Mouse (Mus musculus): Measurements from ENCODE around the gene Dlg4. TPM values are rescaled to one million over a fixed set of nuclear protein-coding genes. Genes with fewer than 3 reads are reported as not detected.

The Dlg4 gene
- polyA plus RNA-seq, 1 experiment from 2014 or later = 9.3 TPM

- no peak for DNase-seq (ENCODE audit: low spot score)
- WGBS = 55% methylated on average over 2 of the region's 3 CpGs
Measured at GRCm38 (mm10) chr11:70077441-70077840, 60.7 kb downstream of the Dlg4 start.

GRCm38 (mm10) chr11:70079175-70079574 lies 62.4 kb downstream of the Dlg4 start:
- Histone ChIP-seq H3K9me3 (no peaks in the 10 kb centered on the region), H3K36me3 (no peaks in the 10 kb centered on the region), H3K4me1 (peaks cover 8% of the 10 kb centered on the region), H3K4me3 (no peak overlapping the region), H3K27ac (no peak overlapping the region), H3K27me3 (ENCODE audit: insufficient read depth, poor library complexity, severe bottlenecking) (0 out of 2 replicates have a peak, but pooled peaks cover under 1% of the 10 kb centered on the region)
- DNase-seq (ENCODE audit: low spot score) = no peak
- WGBS = 63% methylated on average over 6 of the region's 6 CpGs

More at GRCm38 (mm10) chr11:70077441-70077840, 60.7 kb downstream of the Dlg4 start:
- Histone ChIP-seq H3K9me3 (no peaks in the 10 kb centered on the region), H3K36me3 (no peaks in the 10 kb centered on the region), H3K4me3 (no peak overlapping the region), H3K4me1 (peaks cover 8% of the 10 kb centered on the region), H3K27me3 (ENCODE audit: insufficient read depth, poor library complexity, severe bottlenecking) (peaks cover 7% of the 10 kb centered on the region; the same call in 1 of the 2 replicates), H3K27ac (no peak overlapping the region)

DNA sequence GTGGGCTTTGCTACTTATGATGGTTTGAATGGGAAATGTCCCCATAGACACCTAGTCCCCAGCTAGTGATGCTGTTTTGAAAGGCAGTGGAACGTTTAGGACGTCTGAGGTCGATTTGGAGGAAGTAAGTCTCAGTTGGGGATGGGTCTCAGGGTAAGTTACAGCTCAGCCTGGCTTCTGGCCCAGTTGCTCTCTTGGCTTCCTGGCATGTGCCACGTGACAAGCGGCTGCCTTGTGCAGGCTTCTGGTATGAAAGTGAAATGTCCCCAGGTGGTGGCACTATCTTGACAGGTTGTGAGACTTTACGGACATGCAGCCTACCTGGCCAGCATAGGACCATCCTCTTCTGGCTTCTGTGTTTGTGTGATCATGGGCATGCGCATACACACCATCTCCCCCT lies 63.2 kb downstream of the Dlg4 start:
- Histone ChIP-seq H3K27me3 (ENCODE audit: insufficient read depth, poor library complexity, severe bottlenecking) (no peaks in the 10 kb centered on the region), H3K4me1 (peaks cover 2% of the 10 kb centered on the region), H3K36me3 (no peaks in the 10 kb centered on the region), H3K27ac (no peak overlapping the region), H3K4me3 (no peak overlapping the region), H3K9me3 (no peaks in the 10 kb centered on the region)
- no peak for DNase-seq (ENCODE audit: low spot score)
- WGBS = 81% methylated on average over 7 of the region's 7 CpGs

GRCm38 (mm10) chr11:70080803-70081590 lies 64.3 kb downstream of the Dlg4 start:
- no peaks in the 10 kb centered on the region for H3K9me3 ChIP-seq
- H3K4me3 ChIP-seq = no peak overlapping the region
- no peak overlapping the region for H3K27ac ChIP-seq
- H3K27me3 ChIP-seq (ENCODE audit: insufficient read depth, poor library complexity, severe bottlenecking) = no peaks in the 10 kb centered on the region
- 79% methylated on average over 15 of the region's 15 CpGs for WGBS
- no peaks in the 10 kb centered on the region for H3K36me3 ChIP-seq
- H3K4me1 ChIP-seq = no peaks in the 10 kb centered on the region
- DNase-seq (ENCODE audit: low spot score) = no peak

- WGBS = 76% methylated on average over 8 of the region's 8 CpGs
- Histone ChIP-seq H3K27me3 (ENCODE audit: insufficient read depth, poor library complexity, severe bottlenecking) (no peaks in the 10 kb centered on the region), H3K4me1 (no peaks in the 10 kb centered on the region), H3K27ac (no peak overlapping the region), H3K36me3 (no peaks in the 10 kb centered on the region), H3K4me3 (no peak overlapping the region), H3K9me3 (no peaks in the 10 kb centered on the region)
- DNase-seq (ENCODE audit: low spot score) = no peak
Measured at GRCm38 (mm10) chr11:70084563-70084962, 67.8 kb downstream of the Dlg4 start.

- no peaks in the 10 kb centered on the region; the same call in 1 of the 2 replicates for H3K4me1 ChIP-seq
- H3K36me3 ChIP-seq = no peaks in the 10 kb centered on the region
- DNase-seq (ENCODE audit: low spot score) = no peak
- 0 out of 2 replicates have a peak, but pooled peaks cover 4% of the 10 kb centered on the region for H3K27me3 ChIP-seq (ENCODE audit: insufficient read depth, poor library complexity, severe bottlenecking)
- WGBS = 76% methylated on average over 12 of the region's 12 CpGs
- H3K4me3 ChIP-seq = no peak within 1 kb of the TSS
- no peaks in the 10 kb centered on the region for H3K9me3 ChIP-seq
- H3K27ac ChIP-seq = no peak within 1 kb of the TSS
Measured at GRCm38 (mm10) chr11:70091986-70092783, 75.4 kb downstream of the Dlg4 start, which contains the start of gene Asgr2. TSS of gene Asgr2 (plus strand) at chr11:70092644.

MicroRNA genes within 50 kb of the gene (microRNA counts, 519-probe panel; counts per million panel counts)
- not detected for microRNA mmu-miR-324-3p
- 3,195 counts per million, percentile 14 among the panel's probes with 10 or more counts for microRNA mmu-miR-324-5p

Small RNA genes within 50 kb of the gene (microRNA-seq; reads per million reads assigned to microRNA genes)
- gene Gm44349 (not detected), gene Mir324 (2,292 reads per million, percentile 86 among the genes with 10 or more reads in this experiment)

Other genes starting within 250 kb of the Dlg4 start
- gene Chrnb1, start 221.0 kb upstream of the Dlg4 start, polyA plus RNA-seq (2016; fragmentation: Nextera tagmentation; extraction: Ambion mirVana) = 3.9 and 4.9 TPM in 2 replicates
- 0.97 and 1.1 TPM in 2 replicates for gene Fgf11, start 215.1 kb upstream of the Dlg4 start, polyA plus RNA-seq (2016; fragmentation: Nextera tagmentation; extraction: Ambion mirVana)
- gene Tmem102, start 211.3 kb upstream of the Dlg4 start, polyA plus RNA-seq (2016; fragmentation: Nextera tagmentation; extraction: Ambion mirVana) = 1.5 and 1.8 TPM in 2 replicates
- gene Gm39566, start 201.6 kb upstream of the Dlg4 start, polyA plus RNA-seq (2016; fragmentation: Nextera tagmentation; extraction: Ambion mirVana) = not detected in 2 replicates
- 0.08 TPM in 1 of 2 replicates, not detected in the other for gene Spem2, start 198.5 kb upstream of the Dlg4 start, polyA plus RNA-seq (2016; fragmentation: Nextera tagmentation; extraction: Ambion mirVana)
- gene Spem1, start 194.8 kb upstream of the Dlg4 start, polyA plus RNA-seq (2016; fragmentation: Nextera tagmentation; extraction: Ambion mirVana) = not detected in 2 replicates
- gene Nlgn2, start 179.2 kb upstream of the Dlg4 start, polyA plus RNA-seq (2016; fragmentation: Nextera tagmentation; extraction: Ambion mirVana) = 1.3 and 3.7 TPM in 2 replicates
- 294 and 327 TPM in 2 replicates for gene Tmem256, start 178.4 kb upstream of the Dlg4 start, polyA plus RNA-seq (2016; fragmentation: Nextera tagmentation; extraction: Ambion mirVana)
- 72.7 and 74.5 TPM in 2 replicates for gene Plscr3, start 170.6 kb upstream of the Dlg4 start, polyA plus RNA-seq (2016; fragmentation: Nextera tagmentation; extraction: Ambion mirVana)
- 0.28 and 1.2 TPM in 2 replicates for gene Tnk1, start 158.2 kb upstream of the Dlg4 start, polyA plus RNA-seq (2016; fragmentation: Nextera tagmentation; extraction: Ambion mirVana)
- gene Tmem95, start 138.9 kb upstream of the Dlg4 start, polyA plus RNA-seq (2016; fragmentation: Nextera tagmentation; extraction: Ambion mirVana) = not detected in 2 replicates
- 5.0 and 6.2 TPM in 2 replicates for gene Kctd11, start 135.5 kb upstream of the Dlg4 start, polyA plus RNA-seq (2016; fragmentation: Nextera tagmentation; extraction: Ambion mirVana)
- 10.6 and 16.2 TPM in 2 replicates for gene Acap1, start 121.4 kb upstream of the Dlg4 start, polyA plus RNA-seq (2016; fragmentation: Nextera tagmentation; extraction: Ambion mirVana)
- 5.5 and 8.7 TPM in 2 replicates for gene 2810408A11Rik, start 116.0 kb upstream of the Dlg4 start, polyA plus RNA-seq (2016; fragmentation: Nextera tagmentation; extraction: Ambion mirVana)
- 8.3 and 12.7 TPM in 2 replicates for gene Neurl4, start 115.9 kb upstream of the Dlg4 start, polyA plus RNA-seq (2016; fragmentation: Nextera tagmentation; extraction: Ambion mirVana)
- 55.2 and 69.4 TPM in 2 replicates for gene Gps2, start 103.1 kb upstream of the Dlg4 start, polyA plus RNA-seq (2016; fragmentation: Nextera tagmentation; extraction: Ambion mirVana)
- 2,011 and 2,470 TPM in 2 replicates for gene Eif5a, start 95.0 kb upstream of the Dlg4 start, polyA plus RNA-seq (2016; fragmentation: Nextera tagmentation; extraction: Ambion mirVana)
- gene Ybx2, start 81.1 kb upstream of the Dlg4 start, polyA plus RNA-seq (2016; fragmentation: Nextera tagmentation; extraction: Ambion mirVana) = 1.8 and 2.1 TPM in 2 replicates
- 17.8 and 24.1 TPM in 2 replicates for gene Slc2a4, start 68.8 kb upstream of the Dlg4 start, polyA plus RNA-seq (2016; fragmentation: Nextera tagmentation; extraction: Ambion mirVana)
- gene Cldn7, start 52.2 kb upstream of the Dlg4 start, polyA plus RNA-seq (2016; fragmentation: Nextera tagmentation; extraction: Ambion mirVana) = 4.7 and 22.3 TPM in 2 replicates
- gene Ctdnep1, start 35.8 kb upstream of the Dlg4 start, polyA plus RNA-seq (2016; fragmentation: Nextera tagmentation; extraction: Ambion mirVana) = 20.5 and 23.8 TPM in 2 replicates
- 135 and 147 TPM in 2 replicates for gene Elp5, start 34.4 kb upstream of the Dlg4 start, polyA plus RNA-seq (2016; fragmentation: Nextera tagmentation; extraction: Ambion mirVana)
- 365 and 379 TPM in 2 replicates for gene Gabarap, start 25.8 kb upstream of the Dlg4 start, polyA plus RNA-seq (2016; fragmentation: Nextera tagmentation; extraction: Ambion mirVana)
- 51.8 and 73.3 TPM in 2 replicates for gene Phf23, start 21.2 kb upstream of the Dlg4 start, polyA plus RNA-seq (2016; fragmentation: Nextera tagmentation; extraction: Ambion mirVana)
- gene Dvl2, start 16.3 kb upstream of the Dlg4 start, polyA plus RNA-seq (2016; fragmentation: Nextera tagmentation; extraction: Ambion mirVana) = 29.5 and 40.3 TPM in 2 replicates
- gene Acadvl, start 1.5 kb upstream of the Dlg4 start, polyA plus RNA-seq (2016; fragmentation: Nextera tagmentation; extraction: Ambion mirVana) = 79.1 and 102 TPM in 2 replicates
- gene Asgr1, start 37.1 kb downstream of the Dlg4 start, polyA plus RNA-seq (2016; fragmentation: Nextera tagmentation; extraction: Ambion mirVana) = 0.23 and 0.93 TPM in 2 replicates
- 0.17 and 1.1 TPM in 2 replicates for gene Asgr2, start 75.7 kb downstream of the Dlg4 start, polyA plus RNA-seq (2016; fragmentation: Nextera tagmentation; extraction: Ambion mirVana)
- 0.28 and 0.59 TPM in 2 replicates for gene Mgl2, start 113.4 kb downstream of the Dlg4 start, polyA plus RNA-seq (2016; fragmentation: Nextera tagmentation; extraction: Ambion mirVana)
- 0.31 TPM in 1 of 2 replicates, not detected in the other for gene Clec10a, start 139.3 kb downstream of the Dlg4 start, polyA plus RNA-seq (2016; fragmentation: Nextera tagmentation; extraction: Ambion mirVana)
- gene Slc16a11, start 195.8 kb downstream of the Dlg4 start, polyA plus RNA-seq (2016; fragmentation: Nextera tagmentation; extraction: Ambion mirVana) = 0.51 and 2.4 TPM in 2 replicates
- gene Slc16a13, start 204.1 kb downstream of the Dlg4 start, polyA plus RNA-seq (2016; fragmentation: Nextera tagmentation; extraction: Ambion mirVana) = 10.0 and 10.4 TPM in 2 replicates
- gene Bcl6b, start 212.9 kb downstream of the Dlg4 start, polyA plus RNA-seq (2016; fragmentation: Nextera tagmentation; extraction: Ambion mirVana) = 10.7 and 15.0 TPM in 2 replicates
- gene 0610010K14Rik, start 221.0 kb downstream of the Dlg4 start, polyA plus RNA-seq (2016; fragmentation: Nextera tagmentation; extraction: Ambion mirVana) = 142 and 153 TPM in 2 replicates
- gene Gm21988, start 222.9 kb downstream of the Dlg4 start, polyA plus RNA-seq (2016; fragmentation: Nextera tagmentation; extraction: Ambion mirVana) = 6.5 and 8.7 TPM in 2 replicates
- gene Rnasek, start 222.9 kb downstream of the Dlg4 start, polyA plus RNA-seq (2016; fragmentation: Nextera tagmentation; extraction: Ambion mirVana) = 126 and 165 TPM in 2 replicates
- 3.9 and 5.0 TPM in 2 replicates for gene Alox12, start 238.4 kb downstream of the Dlg4 start, polyA plus RNA-seq (2016; fragmentation: Nextera tagmentation; extraction: Ambion mirVana)